In genomic region chr19:25612806-25613295, GRCm38 (mm10) we compare ENCODE assay signal across 22 mouse cellular contexts. TPM values are rescaled to one million over a fixed set of nuclear protein-coding genes. Genes with fewer than 3 reads are reported as not detected.
A peak's percentile ranks its signal among the peaks of the same experiment; 100 is the strongest.
DNase-seq lines count a peak whose midpoint lies in the region; ATAC-seq lines count a peak whose summit lies in the region.
"Had no signal": no experiment of that assay in that cellular context is flagged by ENCODE, and none has a peak within 500 bp of the region (broad histone marks: within the 10 kb centered on the region; RNA-seq: fewer than 3 reads in every experiment).

No protein-coding gene starts in this region.

- H3K9ac ChIP-seq in limb, embryonic 11.5 days (ENCODE audit: low read length): no peak overlapping the region
- no peak overlapping the region for H3K9ac ChIP-seq in neural tube, embryonic 15.5 days (replicated peaks)
- peak overlapping the region; percentile 85 for H3K9ac ChIP-seq in forebrain, embryonic 12.5 days
- H3K9ac ChIP-seq: heart, embryonic 15.5 days had no signal

- peaks cover 54% of the 10 kb centered on the region for H3K27me3 ChIP-seq in limb, embryonic 11.5 days (ENCODE audit: control insufficient read depth, insufficient read depth, low read length)
- H3K27me3 ChIP-seq in limb, embryonic 10.5 days (ENCODE audit: low read depth, poor library complexity, severe bottlenecking): peaks cover 100% of the 10 kb centered on the region
- H3K27me3 ChIP-seq in neural tube, embryonic 15.5 days (replicated peaks): peaks cover 91% of the 10 kb centered on the region
- peaks cover 90% of the 10 kb centered on the region for H3K27me3 ChIP-seq in forebrain, embryonic 12.5 days

- peaks cover 17% of the 10 kb centered on the region for H3K4me1 ChIP-seq in limb, embryonic 11.5 days (ENCODE audit: control insufficient read depth, insufficient read depth, low read length)
- H3K4me1 ChIP-seq in limb, embryonic 10.5 days: peaks cover 76% of the 10 kb centered on the region
- peaks cover 13% of the 10 kb centered on the region for H3K4me1 ChIP-seq in neural tube, embryonic 15.5 days
- peaks cover 26% of the 10 kb centered on the region for H3K4me1 ChIP-seq in forebrain, embryonic 12.5 days

- no peak for ATAC-seq in limb, embryonic 11.5 days (ENCODE audit: insufficient number of reproducible peaks, low FRiP score, low TSS enrichment, low read depth)
- ATAC-seq in neural tube, embryonic 15.5 days (ENCODE audit: low FRiP score): no peak
- ATAC-seq in forebrain, embryonic 12.5 days (ENCODE audit: low FRiP score): no peak
- ATAC-seq: hindbrain, embryonic 16.5 days; inflammation-experienced regulatory T-cells, adult 6 months; intestine, postnatal 0 days had no signal

- H3K4me2 ChIP-seq in limb, embryonic 11.5 days (ENCODE audit: low read depth, severe bottlenecking): no peak overlapping the region
- no peak overlapping the region for H3K4me2 ChIP-seq in neural tube, embryonic 15.5 days
- H3K4me2 ChIP-seq in forebrain, embryonic 12.5 days: peak overlapping the region; percentile 59
- H3K4me2 ChIP-seq: heart, embryonic 11.5 days; heart, embryonic 15.5 days had no signal

- H3K4me3 ChIP-seq in limb, embryonic 11.5 days (ENCODE audit: low read depth, low read length): no peak overlapping the region
- no peak overlapping the region for H3K4me3 ChIP-seq in limb, embryonic 10.5 days
- no peak overlapping the region for H3K4me3 ChIP-seq in neural tube, embryonic 15.5 days (replicated peaks)
- H3K4me3 ChIP-seq in forebrain, embryonic 12.5 days (replicated peaks): peak overlapping the region; percentile 59
- H3K4me3 ChIP-seq: heart, adult 2 months; heart, embryonic 15.5 days; hindbrain, embryonic 10.5 days had no signal

- DNase-seq in limb, embryonic 11.5 days (ENCODE audit: low spot score): peak; percentile 40
- DNase-seq in limb, embryonic 10.5 days (ENCODE audit: low spot score): no peak
- peak; percentile 50 for DNase-seq in neural tube, embryonic 10.5 days (ENCODE audit: extremely low spot score, low spot score)
- no peak for DNase-seq in left cerebral cortex, adult 18-20 months (ENCODE audit: low spot score in 2 of 2)
- DNase-seq in spleen, adult 12 weeks (ENCODE audit: low spot score): no peak
- DNase-seq: adrenal gland, adult 2 months; adrenal gland, postnatal 25 days; cerebellum, adult 18-20 months; cerebellum, adult 9-11 months; gastrocnemius, postnatal 10 days; heart, adult 2 months; heart, postnatal 14 days had no signal

- no peak overlapping the region for H3K27ac ChIP-seq in limb, embryonic 11.5 days (replicated peaks; ENCODE audit: low read depth, low read length)
- no peak overlapping the region for H3K27ac ChIP-seq in limb, embryonic 10.5 days
- no peak overlapping the region for H3K27ac ChIP-seq in neural tube, embryonic 15.5 days (replicated peaks)
- H3K27ac ChIP-seq in forebrain, embryonic 12.5 days: peak overlapping the region; percentile 71
- H3K27ac ChIP-seq: heart, adult 2 months; heart, embryonic 15.5 days; hindbrain, embryonic 10.5 days had no signal

- 5% methylated on average over 6 of the region's 6 CpGs for WGBS in limb, embryonic 11.5 days
- 1% methylated on average over 6 of the region's 6 CpGs for WGBS in limb, embryonic 10.5 days
- WGBS in neural tube, embryonic 15.5 days: 3% methylated on average over 6 of the region's 6 CpGs
- WGBS in forebrain, embryonic 12.5 days: 3% methylated on average over 6 of the region's 6 CpGs

- H3K36me3 ChIP-seq in limb, embryonic 11.5 days (ENCODE audit: control insufficient read depth, insufficient read depth, low read length): no peaks in the 10 kb centered on the region
- no peaks in the 10 kb centered on the region for H3K36me3 ChIP-seq in limb, embryonic 10.5 days
- no peaks in the 10 kb centered on the region for H3K36me3 ChIP-seq in neural tube, embryonic 15.5 days
- no peaks in the 10 kb centered on the region for H3K36me3 ChIP-seq in forebrain, embryonic 12.5 days (replicated peaks)
- H3K36me3 ChIP-seq: heart, embryonic 15.5 days; hindbrain, embryonic 10.5 days had no signal

- no peaks in the 10 kb centered on the region for H3K9me3 ChIP-seq in limb, embryonic 11.5 days (ENCODE audit: control insufficient read depth, low read length)
- H3K9me3 ChIP-seq in limb, embryonic 10.5 days (replicated peaks): no peaks in the 10 kb centered on the region
- no peaks in the 10 kb centered on the region for H3K9me3 ChIP-seq in neural tube, embryonic 15.5 days (replicated peaks)
- no peaks in the 10 kb centered on the region for H3K9me3 ChIP-seq in forebrain, embryonic 12.5 days
- H3K9me3 ChIP-seq: heart, embryonic 15.5 days; hindbrain, embryonic 10.5 days had no signal

RNA-seq across cellular contexts. Expression of gene Dmrt3, which starts 2.8 kb away (rescaled TPM):
- 0.05 and 0.07 TPM in 2 replicates for polyA plus RNA-seq in limb, embryonic 11.5 days (2014; fragmentation: Nextera tagmentation; extraction: Ambion mirVana)
- 0.10 and 0.26 TPM in 2 replicates for polyA plus RNA-seq in limb, embryonic 10.5 days (2016; fragmentation: Nextera tagmentation; extraction: Ambion mirVana)
- polyA plus RNA-seq in neural tube, embryonic 15.5 days (2015; fragmentation: Nextera tagmentation; extraction: Ambion mirVana): 1.8 and 1.9 TPM in 2 replicates
- polyA plus RNA-seq in forebrain, embryonic 12.5 days (2016; fragmentation: Nextera tagmentation; extraction: Ambion mirVana): 11.8 and 18.9 TPM in 2 replicates
- not detected for total RNA-seq in left cerebral cortex, adult 18-20 months (2021)
- total RNA-seq: adrenal gland, adult 2 months; adrenal gland, postnatal 25 days; gastrocnemius, postnatal 10 days; gastrocnemius, postnatal 4 days; heart, adult 2 months; heart, postnatal 14 days had no signal
- polyA plus RNA-seq: adrenal gland, adult 2 months; frontal cortex, adult 2 months; inflammation-experienced regulatory T-cells, adult 6 months; intestine, postnatal 0 days had no signal

RNA-seq across cellular contexts. Expression of gene Dmrt2, which starts 59.4 kb away (rescaled TPM):
- polyA plus RNA-seq in limb, embryonic 11.5 days (2014; fragmentation: Nextera tagmentation; extraction: Ambion mirVana): 11.1 and 11.5 TPM in 2 replicates
- 2.6 and 5.6 TPM in 2 replicates for polyA plus RNA-seq in limb, embryonic 10.5 days (2016; fragmentation: Nextera tagmentation; extraction: Ambion mirVana)
- 0.27 and 6.4 TPM in 2 replicates for polyA plus RNA-seq in neural tube, embryonic 15.5 days (2015; fragmentation: Nextera tagmentation; extraction: Ambion mirVana)
- 0.46 and 0.78 TPM in 2 replicates for polyA plus RNA-seq in forebrain, embryonic 12.5 days (2016; fragmentation: Nextera tagmentation; extraction: Ambion mirVana)
- 1 to 10 TPM; 1.6 TPM for total RNA-seq in left cerebral cortex, adult 18-20 months (2021)
- polyA plus RNA-seq: hindbrain, embryonic 16.5 days; inflammation-experienced regulatory T-cells, adult 6 months had no signal

Comparison
In these comparisons a context has a peak if more than half of its experiments do, and no peak if none do; other contexts are left out.
1. DNase-seq: peak in limb, embryonic 11.5 days (single experiment) and neural tube, embryonic 10.5 days (single experiment); none in limb, embryonic 10.5 days (single experiment), left cerebral cortex, adult 18-20 months (0 of 2) and spleen, adult 12 weeks (single experiment).